Mouse (Mus musculus) spleen, adult 18-20 months (tissue): ENCODE results near the gene Eif3g.

Experiments
- DNase-seq, 2 experiments: peaks; one replicate each; pipeline ENCODE4 v3.0.0; 2022; ENCODE audit warnings: mixed read lengths in 2 of 2

The Eif3g gene

DNA sequence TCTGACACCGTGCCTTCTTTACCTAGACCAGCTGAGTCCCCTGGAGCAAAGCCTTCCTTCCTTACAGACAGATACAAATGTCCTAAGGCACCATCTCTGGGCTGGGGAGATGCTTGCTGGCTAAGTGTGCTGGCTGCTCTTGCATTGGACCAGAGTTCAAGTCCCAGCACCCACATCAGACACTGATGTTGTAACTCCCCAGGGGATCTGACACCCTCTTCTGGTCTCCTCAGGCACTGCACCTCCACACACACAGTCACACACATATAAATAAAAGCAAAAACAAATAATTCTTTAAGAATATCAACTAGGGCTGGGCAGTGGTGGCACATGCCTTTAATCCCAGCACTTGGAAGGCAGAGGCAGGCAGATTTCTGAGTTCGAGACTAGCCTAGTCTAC lies 48.2 kb downstream of the Eif3g start:
- no peak for DNase-seq
